Comparison of ENCODE assay signal across 23 mouse cellular contexts in the genomic region with DNA sequence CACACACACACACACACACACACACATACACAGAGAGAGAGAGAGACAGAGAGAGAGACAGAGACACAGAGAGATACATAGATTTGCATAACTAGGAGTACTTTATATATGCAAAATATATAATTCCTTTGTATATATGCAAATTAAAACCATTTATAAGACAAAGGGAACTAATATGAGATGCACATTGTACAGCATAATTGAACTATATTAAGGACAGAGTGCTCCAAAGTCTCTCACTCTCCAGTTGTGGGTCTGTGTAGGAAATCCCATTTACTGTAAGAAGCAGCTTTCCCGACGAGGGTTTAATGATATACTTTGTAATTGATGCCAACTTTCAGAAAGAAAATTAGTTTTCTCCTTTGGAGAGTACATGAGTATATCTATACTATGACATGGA.
DNase-seq lines count a peak whose midpoint lies in the region; ATAC-seq and TF ChIP-seq lines count a peak whose summit lies in the region.
"Had no signal": no experiment of that assay in that cellular context is flagged by ENCODE, and none has a peak within 500 bp of the region (broad histone marks: within the 10 kb centered on the region; RNA-seq: fewer than 3 reads in every experiment).

No protein-coding gene starts in this region.

- no peak overlapping the region for H3K9ac ChIP-seq in forebrain, embryonic 13.5 days
- no peak overlapping the region for H3K9ac ChIP-seq in forebrain, embryonic 12.5 days
- H3K9ac ChIP-seq in forebrain, embryonic 14.5 days (ENCODE audit: low read length): no peak overlapping the region
- no peak overlapping the region for H3K9ac ChIP-seq in forebrain, postnatal 0 days
- H3K9ac ChIP-seq in forebrain, embryonic 15.5 days (replicated peaks): no peak overlapping the region

- no peak overlapping the region for H3K4me3 ChIP-seq in forebrain, embryonic 13.5 days
- H3K4me3 ChIP-seq in forebrain, embryonic 12.5 days (replicated peaks): no peak overlapping the region
- no peak overlapping the region for H3K4me3 ChIP-seq in forebrain, embryonic 14.5 days (ENCODE audit: low read depth, low read length)
- no peak overlapping the region for H3K4me3 ChIP-seq in forebrain, postnatal 0 days (ENCODE audit: low read depth, low read length)
- H3K4me3 ChIP-seq in forebrain, embryonic 15.5 days: no peak overlapping the region
- no peak overlapping the region for H3K4me3 ChIP-seq in forebrain, embryonic 10.5 days

- 87% methylated on average over 2 of the region's 2 CpGs for WGBS in forebrain, embryonic 13.5 days
- WGBS in forebrain, embryonic 12.5 days: 79% methylated on average over 2 of the region's 2 CpGs
- WGBS in forebrain, embryonic 14.5 days: 77% methylated on average over 2 of the region's 2 CpGs
- WGBS in forebrain, postnatal 0 days: 75% methylated on average over 2 of the region's 2 CpGs
- WGBS in forebrain, embryonic 15.5 days: 62% methylated on average over 2 of the region's 2 CpGs
- 85% methylated on average over 2 of the region's 2 CpGs for WGBS in forebrain, embryonic 10.5 days

- H3K9me3 ChIP-seq in forebrain, embryonic 13.5 days (replicated peaks): no peaks in the 10 kb centered on the region
- no peaks in the 10 kb centered on the region for H3K9me3 ChIP-seq in forebrain, embryonic 12.5 days
- H3K9me3 ChIP-seq in forebrain, embryonic 14.5 days (replicated peaks; ENCODE audit: control insufficient read depth, low read length): no peaks in the 10 kb centered on the region
- H3K9me3 ChIP-seq in forebrain, postnatal 0 days (ENCODE audit: low read length): no peaks in the 10 kb centered on the region
- no peaks in the 10 kb centered on the region for H3K9me3 ChIP-seq in forebrain, embryonic 15.5 days
- no peaks in the 10 kb centered on the region for H3K9me3 ChIP-seq in forebrain, embryonic 10.5 days
- H3K9me3 ChIP-seq: G1E had no signal

- peak; percentile 3 for DNase-seq in forebrain, embryonic 14.5 days (ENCODE audit: low spot score)
- no peak for DNase-seq in forebrain, postnatal 0 days
- DNase-seq in forebrain, embryonic 10.5 days (ENCODE audit: extremely low spot score, low spot score): no peak
- DNase-seq in brain, embryonic 14.5 days (ENCODE audit: low read depth): peak; percentile 3
- DNase-seq in lung, postnatal 4 days: no peak
- DNase-seq: adrenal gland, adult 2 months; adrenal gland, adult 8-10 months; adrenal gland, postnatal 10 days; adrenal gland, postnatal 14 days; adrenal gland, postnatal 25 days; adrenal gland, postnatal 36 days; B cell, adult 2 months; cerebellum, adult 11 months; cerebellum, adult 11-12 months; cerebellum, adult 18-20 months had no signal

- no peak for TF ChIP-seq POLR2A in brain, embryonic 14.5 days (IDR thresholded peaks at IDR 0.05; ENCODE audit: borderline replicate concordance, extremely low read depth, insufficient read depth, insufficient read length, poor library complexity, severe bottlenecking)

- no peaks in the 10 kb centered on the region for H3K27me3 ChIP-seq in forebrain, embryonic 13.5 days
- no peaks in the 10 kb centered on the region for H3K27me3 ChIP-seq in forebrain, embryonic 12.5 days
- no peaks in the 10 kb centered on the region for H3K27me3 ChIP-seq in forebrain, embryonic 14.5 days (replicated peaks; ENCODE audit: control insufficient read depth, insufficient read depth, low read length)
- no peaks in the 10 kb centered on the region for H3K27me3 ChIP-seq in forebrain, postnatal 0 days (ENCODE audit: insufficient read depth, low read length)
- no peaks in the 10 kb centered on the region for H3K27me3 ChIP-seq in forebrain, embryonic 15.5 days
- H3K27me3 ChIP-seq in forebrain, embryonic 10.5 days (ENCODE audit: poor library complexity, severe bottlenecking): no peaks in the 10 kb centered on the region
- H3K27me3 ChIP-seq: CH12.LX had no signal

- H3K36me3 ChIP-seq in forebrain, embryonic 13.5 days (ENCODE audit: poor library complexity, severe bottlenecking): no peaks in the 10 kb centered on the region
- H3K36me3 ChIP-seq in forebrain, embryonic 12.5 days (replicated peaks): no peaks in the 10 kb centered on the region
- no peaks in the 10 kb centered on the region for H3K36me3 ChIP-seq in forebrain, embryonic 14.5 days (ENCODE audit: control insufficient read depth, insufficient read depth, low read length)
- no peaks in the 10 kb centered on the region for H3K36me3 ChIP-seq in forebrain, postnatal 0 days (ENCODE audit: insufficient read depth)
- H3K36me3 ChIP-seq in forebrain, embryonic 15.5 days: no peaks in the 10 kb centered on the region
- H3K36me3 ChIP-seq in forebrain, embryonic 10.5 days (replicated peaks): no peaks in the 10 kb centered on the region
- H3K36me3 ChIP-seq: G1E had no signal

- no peaks in the 10 kb centered on the region for H3K4me1 ChIP-seq in forebrain, embryonic 13.5 days
- no peaks in the 10 kb centered on the region for H3K4me1 ChIP-seq in forebrain, embryonic 12.5 days
- H3K4me1 ChIP-seq in forebrain, embryonic 14.5 days (ENCODE audit: control insufficient read depth, insufficient read depth, low read length): no peaks in the 10 kb centered on the region
- no peaks in the 10 kb centered on the region for H3K4me1 ChIP-seq in forebrain, postnatal 0 days (ENCODE audit: insufficient read depth)
- H3K4me1 ChIP-seq in forebrain, embryonic 15.5 days: no peaks in the 10 kb centered on the region
- H3K4me1 ChIP-seq in forebrain, embryonic 10.5 days: no peaks in the 10 kb centered on the region

- no peak for TF ChIP-seq CTCF in forebrain, postnatal 0 days (IDR thresholded peaks at IDR 0.05; ENCODE audit: low read depth)
- no peak for TF ChIP-seq CTCF in brain, embryonic 14.5 days (IDR thresholded peaks at IDR 0.05; ENCODE audit: borderline replicate concordance, extremely low read depth, insufficient read depth, insufficient read length)

- peak; percentile 67; the same call in 1 of the 2 replicates for ATAC-seq in forebrain, embryonic 13.5 days
- ATAC-seq in forebrain, embryonic 12.5 days (ENCODE audit: low FRiP score): no peak
- ATAC-seq in forebrain, embryonic 14.5 days: peak; percentile 78
- ATAC-seq in forebrain, postnatal 0 days: no peak
- 0 out of 2 replicates have a peak, but pooled peaks have one; percentile 41 for ATAC-seq in forebrain, embryonic 15.5 days (replicated peaks)
- ATAC-seq: activated CD4-positive, CD25-positive, alpha-beta regulatory T cell, adult 4 months; CD4-positive, CD25-positive, alpha-beta regulatory T cell, adult 4 months; Patski had no signal

- no peak overlapping the region for H3K27ac ChIP-seq in forebrain, embryonic 13.5 days
- no peak overlapping the region for H3K27ac ChIP-seq in forebrain, embryonic 12.5 days
- H3K27ac ChIP-seq in forebrain, embryonic 14.5 days (ENCODE audit: low read depth, low read length): no peak overlapping the region
- H3K27ac ChIP-seq in forebrain, postnatal 0 days (ENCODE audit: low read depth, low read length): no peak overlapping the region
- H3K27ac ChIP-seq in forebrain, embryonic 15.5 days (replicated peaks): no peak overlapping the region
- no peak overlapping the region for H3K27ac ChIP-seq in forebrain, embryonic 10.5 days

- H3K4me2 ChIP-seq in forebrain, embryonic 13.5 days: no peak overlapping the region
- H3K4me2 ChIP-seq in forebrain, embryonic 12.5 days: no peak overlapping the region
- no peak overlapping the region for H3K4me2 ChIP-seq in forebrain, embryonic 14.5 days (ENCODE audit: low read length)
- no peak overlapping the region for H3K4me2 ChIP-seq in forebrain, postnatal 0 days (ENCODE audit: low read depth)
- H3K4me2 ChIP-seq in forebrain, embryonic 15.5 days (replicated peaks): no peak overlapping the region

Comparison
In these comparisons a context has a peak if more than half of its experiments do, and no peak if none do; other contexts are left out.
1. ATAC-seq: peak in forebrain, embryonic 13.5 days (single experiment), forebrain, embryonic 14.5 days (single experiment) and forebrain, embryonic 15.5 days (single experiment); none in forebrain, embryonic 12.5 days (single experiment) and forebrain, postnatal 0 days (single experiment).
2. DNase-seq: peak in forebrain, embryonic 14.5 days (single experiment) and brain, embryonic 14.5 days (single experiment); none in forebrain, postnatal 0 days (single experiment), forebrain, embryonic 10.5 days (single experiment) and lung, postnatal 4 days (0 of 2).